Mouse (Mus musculus): ENCODE results near the gene Olfr1358.

GRCm38 (mm10) chr10:78473434-78473833 is 43.8 kb upstream of the Olfr1358 start:
- TF ChIP-seq CTCF (conservative IDR thresholded peaks at IDR 0.05 in 1 of 2, IDR thresholded peaks at IDR 0.05 in 1 of 2; ENCODE audit: low read depth in 2 of 2, low read length in 2 of 2) (no peak), ZNF384 (IDR thresholded peaks at IDR 0.05; ENCODE audit: low read depth, low read length) (no peak), E2F4 (IDR thresholded peaks at IDR 0.05; ENCODE audit: insufficient replicate concordance, low read depth, low read length) (no peak), POLR2AphosphoS2 (IDR thresholded peaks at IDR 0.05; ENCODE audit: low read depth, low read length) (no peak), MAZ (IDR thresholded peaks at IDR 0.05; ENCODE audit: low read depth, low read length) (no peak), IRF4 (IDR thresholded peaks at IDR 0.05; ENCODE audit: low read depth, low read length) (no peak), TBP (conservative IDR thresholded peaks at IDR 0.05; ENCODE audit: low read depth, low read length) (no peak), HCFC1 (IDR thresholded peaks at IDR 0.05; ENCODE audit: low read depth, low read length) (no peak), MYC (IDR thresholded peaks at IDR 0.05; ENCODE audit: low read depth, low read length) (no peak), MXI1 (IDR thresholded peaks at IDR 0.05; ENCODE audit: low read depth, low read length) (no peak), MAX (IDR thresholded peaks at IDR 0.05; ENCODE audit: low read length) (no peak), JUND (conservative IDR thresholded peaks at IDR 0.05; ENCODE audit: low read depth, low read length) (no peak), SIN3A (IDR thresholded peaks at IDR 0.05; ENCODE audit: low read length) (no peak), KAT2A (IDR thresholded peaks at IDR 0.05; ENCODE audit: insufficient replicate concordance, low read length) (no peak)
